Mouse (Mus musculus): ENCODE results near the gene Hjurp. TPM values are rescaled to one million over a fixed set of nuclear protein-coding genes. Genes with fewer than 3 reads are reported as not detected.

Gene Hjurp
- polyA plus RNA-seq, 1 experiment from 2014 or later: 169 TPM

- no peak overlapping the region for H3K27ac ChIP-seq
- H3K9me3 ChIP-seq: peaks cover 98% of the 10 kb centered on the region
- no peaks in the 10 kb centered on the region for H3K27me3 ChIP-seq (ENCODE audit: insufficient read depth, poor library complexity, severe bottlenecking)
- no peak overlapping the region for H3K4me3 ChIP-seq
- no peak for DNase-seq (ENCODE audit: low spot score)
- H3K36me3 ChIP-seq: no peaks in the 10 kb centered on the region
- H3K4me1 ChIP-seq (replicated peaks): no peaks in the 10 kb centered on the region
- 68% methylated on average over 4 of the region's 4 CpGs for whole genome bisulfite sequencing
These were observed 43.2 kb downstream of the Hjurp start for GRCm38 (mm10) chr1:88234248-88234610.

- WGBS: 70% methylated on average over 14 of the region's 14 CpGs
- H3K4me3 ChIP-seq: no peak overlapping the region
- no peaks in the 10 kb centered on the region for H3K27me3 ChIP-seq (ENCODE audit: insufficient read depth, poor library complexity, severe bottlenecking)
- H3K4me1 ChIP-seq (replicated peaks): no peaks in the 10 kb centered on the region
- peaks cover 98% of the 10 kb centered on the region for H3K9me3 ChIP-seq
- DNase-seq (ENCODE audit: low spot score): no peak
- H3K27ac ChIP-seq: no peak overlapping the region
- H3K36me3 ChIP-seq: no peaks in the 10 kb centered on the region
These were observed 43.8 kb downstream of the Hjurp start for GRCm38 (mm10) chr1:88233421-88234247.

GRCm38 (mm10) chr1:88232664-88233380 lies 44.6 kb downstream of the Hjurp start:
- H3K27ac ChIP-seq: no peak overlapping the region
- no peak for DNase-seq (ENCODE audit: low spot score)
- 60% methylated on average over 3 of the region's 3 CpGs for WGBS
- no peak overlapping the region for H3K4me3 ChIP-seq
- H3K9me3 ChIP-seq: peaks cover 98% of the 10 kb centered on the region
- H3K36me3 ChIP-seq: no peaks in the 10 kb centered on the region
- no peaks in the 10 kb centered on the region for H3K27me3 ChIP-seq (ENCODE audit: insufficient read depth, poor library complexity, severe bottlenecking)
- no peaks in the 10 kb centered on the region for H3K4me1 ChIP-seq (replicated peaks)

GRCm38 (mm10) chr1:88231803-88232499 lies 45.5 kb downstream of the Hjurp start:
- Histone ChIP-seq H3K27me3 (ENCODE audit: insufficient read depth, poor library complexity, severe bottlenecking) (no peaks in the 10 kb centered on the region), H3K36me3 (no peaks in the 10 kb centered on the region), H3K9me3 (peaks cover 98% of the 10 kb centered on the region), H3K4me3 (no peak overlapping the region), H3K4me1 (replicated peaks) (no peaks in the 10 kb centered on the region), H3K27ac (no peak overlapping the region)
- WGBS: 68% methylated on average over 7 of the region's 7 CpGs
- DNase-seq (ENCODE audit: low spot score): no peak

- no peak overlapping the region for H3K27ac ChIP-seq
- DNase-seq (ENCODE audit: low spot score): no peak
- H3K27me3 ChIP-seq (ENCODE audit: insufficient read depth, poor library complexity, severe bottlenecking): no peaks in the 10 kb centered on the region
- WGBS: 76% methylated on average over 6 of the region's 6 CpGs
- H3K9me3 ChIP-seq: peaks cover 100% of the 10 kb centered on the region
- H3K4me3 ChIP-seq: no peak overlapping the region
- no peaks in the 10 kb centered on the region for H3K4me1 ChIP-seq (replicated peaks)
- no peaks in the 10 kb centered on the region for H3K36me3 ChIP-seq
These were observed 46.2 kb downstream of the Hjurp start for GRCm38 (mm10) chr1:88230981-88231802.

- no peak for DNase-seq (ENCODE audit: low spot score)
- no peaks in the 10 kb centered on the region for H3K36me3 ChIP-seq
- no peak overlapping the region for H3K27ac ChIP-seq
- H3K4me3 ChIP-seq: no peak overlapping the region
- H3K4me1 ChIP-seq (replicated peaks): no peaks in the 10 kb centered on the region
- peaks cover 100% of the 10 kb centered on the region for H3K9me3 ChIP-seq
- 74% methylated on average over 7 of the region's 7 CpGs for WGBS
- no peaks in the 10 kb centered on the region for H3K27me3 ChIP-seq (ENCODE audit: insufficient read depth, poor library complexity, severe bottlenecking)
These were observed 47.0 kb downstream of the Hjurp start for GRCm38 (mm10) chr1:88230421-88230820.

GRCm38 (mm10) chr1:88229986-88230385 lies 47.4 kb downstream of the Hjurp start:
- no peak for DNase-seq (ENCODE audit: low spot score)
- no peaks in the 10 kb centered on the region for H3K4me1 ChIP-seq (replicated peaks)
- H3K27me3 ChIP-seq (ENCODE audit: insufficient read depth, poor library complexity, severe bottlenecking): no peaks in the 10 kb centered on the region
- H3K9me3 ChIP-seq: peaks cover 98% of the 10 kb centered on the region
- no peak overlapping the region for H3K27ac ChIP-seq
- H3K36me3 ChIP-seq: no peaks in the 10 kb centered on the region
- 87% methylated on average over 5 of the region's 5 CpGs for WGBS
- no peak overlapping the region for H3K4me3 ChIP-seq

- Histone ChIP-seq H3K36me3 (no peaks in the 10 kb centered on the region), H3K4me1 (replicated peaks) (no peaks in the 10 kb centered on the region), H3K27ac (no peak overlapping the region), H3K27me3 (ENCODE audit: insufficient read depth, poor library complexity, severe bottlenecking) (no peaks in the 10 kb centered on the region), H3K9me3 (peaks cover 93% of the 10 kb centered on the region), H3K4me3 (no peak overlapping the region)
- 76% methylated on average over 3 of the region's 3 CpGs for WGBS
- no peak for DNase-seq (ENCODE audit: low spot score)
These were observed 47.9 kb downstream of the Hjurp start for GRCm38 (mm10) chr1:88229566-88229965.

- no peak for DNase-seq (ENCODE audit: low spot score)
- Histone ChIP-seq H3K4me3 (no peak overlapping the region), H3K9me3 (peaks cover 79% of the 10 kb centered on the region), H3K27me3 (ENCODE audit: insufficient read depth, poor library complexity, severe bottlenecking) (no peaks in the 10 kb centered on the region), H3K4me1 (replicated peaks) (no peaks in the 10 kb centered on the region), H3K27ac (no peak overlapping the region), H3K36me3 (no peaks in the 10 kb centered on the region)
- 69% methylated on average over 7 of the region's 7 CpGs for WGBS
These were observed 49.3 kb downstream of the Hjurp start for GRCm38 (mm10) chr1:88228121-88228520.

- peaks cover 73% of the 10 kb centered on the region for H3K9me3 ChIP-seq
These were observed 50.0 kb downstream of the Hjurp start for GRCm38 (mm10) chr1:88227482-88227881.

GRCm38 (mm10) chr1:88226670-88227379 lies 50.6 kb downstream of the Hjurp start, which contains the start of gene Mroh2a:
Mroh2a (plus strand) TSS chr1:88226986.
- no peak within 1 kb of the TSS for H3K4me3 ChIP-seq
- no peaks in the 10 kb centered on the region for H3K27me3 ChIP-seq (ENCODE audit: insufficient read depth, poor library complexity, severe bottlenecking)
- H3K27ac ChIP-seq: no peak within 1 kb of the TSS
- peak; percentile 2 for DNase-seq (ENCODE audit: low spot score)
- peaks cover 66% of the 10 kb centered on the region for H3K9me3 ChIP-seq
- no peaks in the 10 kb centered on the region for H3K36me3 ChIP-seq
- no peaks in the 10 kb centered on the region for H3K4me1 ChIP-seq (replicated peaks)
- WGBS: 56% methylated on average over 5 of the region's 5 CpGs

More at GRCm38 (mm10) chr1:88227482-88227881, 50.0 kb downstream of the Hjurp start:
- no peaks in the 10 kb centered on the region for H3K27me3 ChIP-seq (ENCODE audit: insufficient read depth, poor library complexity, severe bottlenecking)
- no peaks in the 10 kb centered on the region for H3K36me3 ChIP-seq
- 63% methylated on average over 2 of the region's 2 CpGs for WGBS
- H3K27ac ChIP-seq: no peak overlapping the region
- no peaks in the 10 kb centered on the region for H3K4me1 ChIP-seq (replicated peaks)
- H3K4me3 ChIP-seq: no peak overlapping the region
- no peak for DNase-seq (ENCODE audit: low spot score)

- H3K36me3 ChIP-seq: no peaks in the 10 kb centered on the region
- H3K9me3 ChIP-seq: peaks cover 55% of the 10 kb centered on the region
- H3K4me3 ChIP-seq: no peak overlapping the region
- no peaks in the 10 kb centered on the region for H3K4me1 ChIP-seq (replicated peaks)
- H3K27me3 ChIP-seq (ENCODE audit: insufficient read depth, poor library complexity, severe bottlenecking): no peaks in the 10 kb centered on the region
- no peak for DNase-seq (ENCODE audit: low spot score)
- H3K27ac ChIP-seq: no peak overlapping the region
These were observed 51.7 kb downstream of the Hjurp start for GRCm38 (mm10) chr1:88225741-88226140.

Measured in hindbrain, embryonic 10.5 days (tissue).